Mouse (Mus musculus) neural tube, embryonic 14.5 days (tissue): Measurements from ENCODE around the gene Hdac9. TPM values are rescaled to one million over a fixed set of nuclear protein-coding genes. Genes with fewer than 3 reads are reported as not detected.

Experiments used
- ATAC-seq: fragments of 200-750 bp; cut with Nextera tagmentation; 2 replicates; pipeline ENCODE4 v1.8.0; 2017; ENCODE audit warnings: low read depth, mild to moderate bottlenecking, moderate TSS enrichment, moderate library complexity
- H3K27ac ChIP-seq: fragments of 300-500 bp; sonication (generic); 2 replicates; pipeline ENCODE4 v1.5.1; 2014; ENCODE audit warnings: low read depth, mild to moderate bottlenecking, control low read depth, low read length, moderate library complexity, mixed read lengths
- H3K27me3 ChIP-seq: fragments of 300-500 bp; sonication (generic); 2 replicates; pipeline ENCODE4 v1.6.1; 2014; ENCODE audit warnings: low read length; ENCODE audit not compliant: control insufficient read depth, insufficient read depth
- H3K36me3 ChIP-seq: fragments of 300-500 bp; sonication (generic); 2 replicates; pipeline ENCODE4 v1.6.1; 2014; ENCODE audit warnings: low read length, mixed read lengths; ENCODE audit not compliant: control insufficient read depth, insufficient read depth
- H3K4me1 ChIP-seq: fragments of 300-500 bp; sonication (generic); 2 replicates; pipeline ENCODE4 v1.6.1; 2014; ENCODE audit warnings: low read length; ENCODE audit not compliant: control insufficient read depth, insufficient read depth
- H3K4me2 ChIP-seq: fragments of 300-500 bp; sonication (generic); 2 replicates; pipeline ENCODE4 v1.6.1; 2014; ENCODE audit warnings: mild to moderate bottlenecking, low read depth, low read length, control low read depth
- H3K4me3 ChIP-seq: fragments of 300-500 bp; sonication (generic); 2 replicates; pipeline ENCODE4 v1.5.1; 2014; ENCODE audit warnings: low read depth, low read length, control low read depth, mixed read lengths
- H3K9ac ChIP-seq: fragments of 300-500 bp; sonication (generic); replicated peaks from 2 replicates; pipeline ENCODE4 v1.6.1; 2014; ENCODE audit warnings: low read depth, mild to moderate bottlenecking, control low read depth, low read length, mixed read lengths
- H3K9me3 ChIP-seq: fragments of 300-500 bp; sonication (generic); 2 replicates; pipeline ENCODE4 v1.6.1; 2016; ENCODE audit warnings: low read length; ENCODE audit not compliant: control insufficient read depth
- WGBS: fragments of 180-500 bp; shearing (Covaris S2); extraction: QIAGEN DNeasy Blood & Tissue Kit; methylation state at CpG from one replicate; pipeline ENCODE4 v1.1.7; 2014; 5-methylcytosine and 5-hydroxymethylcytosine counted together
- polyA plus RNA-seq: library from polyadenylated mRNA; unstranded; fragments of >200 nt; fragmentation: Nextera tagmentation; extraction: Ambion mirVana; gene quantifications from 2 replicates; pipeline ENCODE4 v1.2.1, GENCODE M21; 2014

The Hdac9 gene
- polyA plus RNA-seq, 1 experiment from 2014 or later = 14.1 TPM

DNA sequence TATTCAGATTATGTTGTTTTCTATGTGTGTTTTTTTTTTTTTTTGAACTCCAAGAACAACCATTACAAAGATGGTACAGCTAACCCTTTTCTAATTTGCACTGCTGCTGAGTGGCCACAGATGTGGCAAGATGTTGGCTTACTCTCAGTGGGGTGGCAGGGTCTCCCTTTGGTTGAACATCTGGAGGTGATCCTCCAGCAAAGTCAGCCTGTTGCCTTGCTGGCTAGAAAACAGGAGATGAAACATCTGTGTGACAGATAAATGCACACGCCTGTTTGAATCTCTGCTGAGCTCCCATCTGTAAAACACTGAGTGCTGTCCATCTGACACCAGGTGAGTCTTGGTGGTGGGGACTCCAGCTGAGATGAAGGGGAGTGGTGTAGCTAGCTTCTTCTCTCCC, 537.2 kb downstream of the Hdac9 start:
- no peak overlapping the region for H3K4me2 ChIP-seq
- H3K27me3 ChIP-seq = no peaks in the 10 kb centered on the region
- 92% methylated on average over 1 of the region's 1 CpGs for WGBS
- no peak overlapping the region for H3K9ac ChIP-seq
- no peak overlapping the region for H3K27ac ChIP-seq
- no peaks in the 10 kb centered on the region for H3K4me1 ChIP-seq
- H3K4me3 ChIP-seq = no peak overlapping the region
- H3K36me3 ChIP-seq = no peaks in the 10 kb centered on the region
- H3K9me3 ChIP-seq = no peaks in the 10 kb centered on the region
- no peak for ATAC-seq

DNA sequence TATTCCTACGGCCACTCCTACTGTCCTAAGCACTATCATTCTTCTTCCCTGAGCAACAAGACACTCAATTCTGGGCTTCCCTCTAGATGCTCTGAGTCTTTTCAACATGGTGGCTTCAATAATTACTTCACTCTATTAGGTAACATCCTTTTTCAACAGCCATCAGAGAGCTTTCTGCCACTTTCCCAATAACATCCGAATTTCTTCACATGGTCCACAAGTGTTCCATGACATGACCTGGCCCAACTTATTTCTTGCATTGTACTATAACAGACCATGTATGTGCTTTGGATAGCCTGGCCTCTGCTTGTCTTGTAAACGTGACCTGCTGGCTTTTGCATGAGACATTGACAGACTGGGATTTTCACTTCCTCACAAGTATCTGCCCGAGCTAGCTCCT, 538.3 kb downstream of the Hdac9 start:
- Histone ChIP-seq H3K27ac (no peak overlapping the region), H3K4me1 (no peaks in the 10 kb centered on the region), H3K27me3 (no peaks in the 10 kb centered on the region), H3K36me3 (no peaks in the 10 kb centered on the region), H3K9ac (no peak overlapping the region), H3K4me3 (no peak overlapping the region), H3K9me3 (no peaks in the 10 kb centered on the region), H3K4me2 (no peak overlapping the region)
- WGBS = 91% methylated on average over 4 of the region's 4 CpGs
- no peak for ATAC-seq

DNA sequence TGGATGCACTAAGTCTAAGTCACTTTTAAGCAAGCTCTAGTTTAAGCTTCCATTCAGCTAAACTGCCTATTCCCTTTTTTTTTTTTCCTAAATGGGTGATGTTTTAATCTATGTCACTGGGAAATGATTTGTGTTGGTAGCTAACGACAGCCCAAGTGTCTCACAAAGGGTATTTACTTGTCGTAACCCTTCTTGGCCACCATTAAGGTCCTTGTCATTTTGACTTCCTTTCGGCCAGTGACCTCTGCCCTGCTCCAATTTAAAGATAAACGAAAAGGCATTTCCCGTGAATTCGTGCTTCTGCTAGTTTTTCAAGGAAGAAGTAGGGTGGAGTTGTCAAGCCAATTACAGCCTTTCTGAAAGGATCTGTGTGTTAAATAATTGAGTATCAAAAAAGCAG, 565.0 kb downstream of the Hdac9 start:
- no peak for ATAC-seq
- Histone ChIP-seq H3K4me2 (no peak overlapping the region), H3K4me1 (no peaks in the 10 kb centered on the region), H3K9ac (no peak overlapping the region), H3K27me3 (no peaks in the 10 kb centered on the region), H3K27ac (no peak overlapping the region), H3K9me3 (no peaks in the 10 kb centered on the region), H3K4me3 (no peak overlapping the region), H3K36me3 (no peaks in the 10 kb centered on the region)
- WGBS = 7% methylated on average over 6 of the region's 6 CpGs

DNA sequence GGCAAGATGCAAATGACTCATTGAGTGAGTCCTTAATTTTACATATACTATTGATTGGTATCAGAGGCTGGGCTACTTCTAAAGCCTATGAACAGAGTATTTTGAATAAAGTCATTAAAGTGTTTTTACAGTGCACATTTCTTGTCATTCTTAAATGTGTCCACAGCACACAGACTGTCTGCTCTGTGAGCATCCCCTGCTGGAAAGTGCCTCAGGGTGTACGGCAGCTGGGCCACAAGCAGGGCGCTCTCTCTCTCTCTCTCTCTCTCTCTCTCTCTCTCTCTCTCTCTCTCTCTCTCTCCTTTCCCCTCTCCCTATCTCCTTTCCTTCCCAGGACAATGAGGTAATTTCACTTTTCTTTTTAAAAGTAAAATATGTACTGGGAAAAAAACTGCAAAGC, 569.4 kb downstream of the Hdac9 start:
- no peaks in the 10 kb centered on the region for H3K4me1 ChIP-seq
- no peak overlapping the region for H3K27ac ChIP-seq
- ATAC-seq = peak; percentile 66; the same call in 1 of the 2 replicates
- WGBS = 41% methylated on average over 2 of the region's 2 CpGs
- H3K27me3 ChIP-seq = no peaks in the 10 kb centered on the region
- no peaks in the 10 kb centered on the region for H3K9me3 ChIP-seq
- H3K4me3 ChIP-seq = no peak overlapping the region
- H3K36me3 ChIP-seq = no peaks in the 10 kb centered on the region
- no peak overlapping the region for H3K4me2 ChIP-seq
- H3K9ac ChIP-seq = no peak overlapping the region

DNA sequence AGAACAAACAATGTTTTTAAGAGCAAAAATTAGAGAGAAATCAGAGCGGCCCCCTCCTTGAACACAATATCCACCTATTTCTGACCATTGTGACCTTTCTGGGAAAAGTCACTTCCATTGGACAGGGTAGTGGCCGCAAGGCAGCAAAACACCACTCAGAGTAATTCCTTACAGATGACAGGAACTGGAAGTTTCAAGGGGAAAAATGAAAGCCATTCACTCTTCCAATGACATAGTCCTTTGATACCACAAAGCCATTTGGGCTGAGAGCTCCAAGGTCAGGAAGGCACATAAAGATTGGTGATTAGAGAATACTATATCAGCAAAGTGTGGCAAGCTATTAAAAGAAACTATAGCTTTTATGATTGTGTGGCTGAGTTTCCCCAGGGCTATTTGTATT, 574.1 kb downstream of the Hdac9 start:
- Histone ChIP-seq H3K9me3 (no peaks in the 10 kb centered on the region), H3K36me3 (no peaks in the 10 kb centered on the region), H3K4me2 (no peak overlapping the region), H3K4me1 (no peaks in the 10 kb centered on the region), H3K4me3 (no peak overlapping the region), H3K9ac (no peak overlapping the region), H3K27me3 (no peaks in the 10 kb centered on the region), H3K27ac (no peak overlapping the region)
- ATAC-seq = no peak
- WGBS = 79% methylated on average over 2 of the region's 2 CpGs

DNA sequence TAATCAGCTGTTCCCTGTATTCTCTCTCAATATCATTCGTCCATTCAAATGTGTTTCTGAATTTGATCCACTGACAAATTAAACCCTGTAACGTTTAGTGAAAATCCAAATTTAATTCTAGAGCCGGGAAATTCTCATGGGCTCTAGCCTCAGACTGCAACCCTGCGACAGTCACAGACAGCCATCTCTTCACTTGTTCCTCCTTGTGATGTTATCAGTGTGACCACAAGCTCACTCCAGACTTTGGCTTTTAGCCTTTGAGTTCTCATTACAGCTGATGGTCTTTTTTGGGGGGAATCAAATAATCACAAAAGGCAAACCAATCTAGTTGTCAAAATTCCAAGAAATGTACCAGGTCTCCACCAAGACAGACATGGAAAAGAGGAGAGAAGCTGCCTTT, 578.0 kb downstream of the Hdac9 start:
- H3K9me3 ChIP-seq = no peaks in the 10 kb centered on the region
- no peak overlapping the region for H3K4me3 ChIP-seq

DNA sequence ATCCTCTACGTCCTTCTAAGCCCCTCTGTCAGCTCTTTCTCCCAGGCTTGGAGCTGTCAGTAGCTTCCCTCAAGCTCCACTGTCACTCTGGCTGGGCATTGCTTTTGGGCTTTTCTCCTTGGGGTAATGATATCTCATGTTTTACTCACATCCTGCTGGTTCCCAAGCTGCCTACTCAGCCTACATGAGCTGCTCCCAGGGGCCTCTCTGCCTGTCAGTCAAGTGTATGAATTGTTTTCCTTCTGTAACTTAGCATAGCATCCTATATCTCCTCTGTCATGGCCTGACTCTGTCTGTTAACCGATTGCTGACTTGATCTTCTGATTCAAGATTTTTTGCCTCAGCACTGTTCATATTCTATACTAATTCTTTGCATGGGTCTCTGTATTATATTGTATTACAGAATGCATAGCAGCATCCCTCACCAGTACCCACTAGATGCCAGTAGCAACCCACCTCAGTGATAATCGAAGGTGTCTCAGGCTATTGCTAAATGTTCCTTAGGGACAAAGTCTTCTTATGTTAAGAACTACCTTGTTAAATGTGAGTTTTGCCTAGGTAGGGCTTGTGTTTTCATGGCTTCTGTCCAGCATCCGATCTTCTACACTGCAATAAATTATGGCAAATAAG, 582.3 kb downstream of the Hdac9 start:
- H3K4me3 ChIP-seq = no peak overlapping the region
- 85% methylated on average over 4 of the region's 4 CpGs for WGBS
- no peak overlapping the region for H3K9ac ChIP-seq
- H3K27ac ChIP-seq = no peak overlapping the region
- no peaks in the 10 kb centered on the region for H3K27me3 ChIP-seq
- H3K9me3 ChIP-seq = no peaks in the 10 kb centered on the region
- ATAC-seq = 0 out of 2 replicates have a peak, but pooled peaks have one; percentile 14
- H3K4me2 ChIP-seq = no peak overlapping the region
- no peaks in the 10 kb centered on the region for H3K4me1 ChIP-seq
- H3K36me3 ChIP-seq = no peaks in the 10 kb centered on the region

More for the DNA sequence above, 578.0 kb downstream of the Hdac9 start:
- whole genome bisulfite sequencing = 92% methylated on average over 4 of the region's 4 CpGs
- Histone ChIP-seq H3K9ac (no peak overlapping the region), H3K36me3 (no peaks in the 10 kb centered on the region), H3K27ac (no peak overlapping the region), H3K27me3 (no peaks in the 10 kb centered on the region), H3K4me2 (no peak overlapping the region), H3K4me1 (no peaks in the 10 kb centered on the region)
- no peak for ATAC-seq

DNA sequence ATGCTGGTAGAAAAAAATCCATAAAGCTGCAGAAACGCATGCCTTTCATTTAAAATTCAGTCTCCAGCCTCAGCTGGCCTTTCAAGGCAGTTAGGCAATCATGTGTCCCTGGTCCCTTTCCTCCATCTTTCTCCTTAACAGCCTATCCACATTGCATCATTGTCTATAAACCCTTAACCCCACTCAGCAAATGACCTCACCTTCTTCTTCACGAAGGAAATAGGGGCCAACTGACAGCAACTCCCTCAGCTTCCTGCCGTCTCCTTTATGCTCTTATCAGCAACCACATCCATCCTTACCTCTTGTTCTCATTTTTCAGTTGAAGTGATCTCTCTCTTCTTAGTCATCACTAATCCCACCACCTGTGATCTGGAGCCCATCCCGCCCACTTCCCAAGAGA, 584.0 kb downstream of the Hdac9 start:
- Histone ChIP-seq H3K36me3 (no peaks in the 10 kb centered on the region), H3K27me3 (no peaks in the 10 kb centered on the region), H3K27ac (no peak overlapping the region), H3K4me3 (no peak overlapping the region), H3K4me2 (no peak overlapping the region), H3K9ac (no peak overlapping the region), H3K4me1 (no peaks in the 10 kb centered on the region), H3K9me3 (no peaks in the 10 kb centered on the region)
- WGBS = 68% methylated on average over 4 of the region's 4 CpGs
- ATAC-seq = no peak

DNA sequence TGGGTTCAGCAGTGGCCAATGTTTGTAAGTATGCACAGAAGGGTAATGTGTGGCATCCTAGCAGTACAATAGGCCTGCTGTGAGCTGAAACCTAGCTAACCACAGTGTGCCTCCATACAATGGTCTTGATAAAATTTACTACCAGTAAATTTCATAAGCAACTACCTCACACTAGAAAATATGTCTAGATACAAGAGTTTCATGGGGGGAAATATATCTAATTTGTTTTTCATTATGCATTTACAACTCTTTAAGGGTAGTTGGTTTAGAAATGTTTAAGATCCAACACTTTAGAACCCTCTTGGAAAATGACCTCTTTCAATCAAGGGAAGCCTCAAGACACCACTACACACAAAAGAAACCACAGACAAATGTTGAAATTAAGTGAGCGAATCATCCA, 589.8 kb downstream of the Hdac9 start:
- no peak for ATAC-seq
- Histone ChIP-seq H3K4me3 (no peak overlapping the region), H3K27me3 (no peaks in the 10 kb centered on the region), H3K36me3 (no peaks in the 10 kb centered on the region), H3K9ac (no peak overlapping the region), H3K4me1 (no peaks in the 10 kb centered on the region), H3K4me2 (no peak overlapping the region), H3K27ac (no peak overlapping the region), H3K9me3 (no peaks in the 10 kb centered on the region)
- WGBS = 92% methylated on average over 1 of the region's 1 CpGs
